Mouse (Mus musculus) embryo, embryonic 11 days (tissue): ENCODE data around the gene Abtb2.

ENCODE experiments used
- DNase-seq: peaks from one replicate; pipeline ENCODE4 v3.0.0-alpha.2; 2015

Abtb2 gene

GRCm38 (mm10) chr2:103694777-103695563 is 128.9 kb downstream of the Abtb2 start:
- DNase-seq = no peak

GRCm38 (mm10) chr2:103696177-103696576 is 130.1 kb downstream of the Abtb2 start:
- no peak for DNase-seq

GRCm38 (mm10) chr2:103700514-103700913 is 134.4 kb downstream of the Abtb2 start:
- peak; percentile 52 for DNase-seq

DNA sequence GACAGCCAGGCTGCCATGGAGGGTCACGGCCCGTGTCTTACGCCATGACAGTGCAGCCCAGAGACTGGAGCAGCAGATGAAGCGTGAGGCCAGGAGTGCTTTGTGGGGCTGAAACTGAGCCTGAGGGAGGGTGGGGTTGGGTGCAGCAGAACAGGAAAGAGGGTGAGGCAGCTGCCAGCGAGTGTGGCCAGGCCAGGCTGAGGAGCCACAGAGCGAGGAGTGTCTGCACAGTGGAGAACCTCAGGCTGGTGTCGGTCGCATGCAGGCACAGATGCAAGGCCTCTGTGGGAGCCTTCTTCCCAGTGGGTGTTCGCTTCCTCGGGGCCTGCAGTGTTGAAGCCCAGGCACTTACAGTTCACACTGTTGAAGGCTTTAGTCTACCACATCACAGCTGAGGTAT is 137.2 kb downstream of the Abtb2 start:
- DNase-seq = no peak

DNA sequence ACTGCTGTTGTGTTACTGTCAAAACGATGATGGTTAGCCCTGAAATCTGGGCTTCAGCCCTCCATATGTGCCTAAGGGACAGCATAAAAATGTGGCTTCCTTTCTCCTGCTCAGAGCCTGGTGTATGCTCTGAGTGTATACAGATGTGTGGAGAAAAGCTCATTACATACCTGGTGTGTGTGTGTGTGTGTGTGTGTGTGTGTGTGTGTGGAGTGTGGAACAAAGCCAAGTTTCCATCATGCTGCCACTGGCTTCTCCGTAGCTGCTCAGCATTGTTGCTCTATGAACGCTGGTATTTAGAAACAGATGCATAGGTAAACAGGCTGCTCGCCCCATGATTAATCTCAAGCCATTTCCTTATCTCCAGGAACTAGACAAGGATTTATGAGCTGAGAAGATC is 137.8 kb downstream of the Abtb2 start:
- no peak for DNase-seq

DNA sequence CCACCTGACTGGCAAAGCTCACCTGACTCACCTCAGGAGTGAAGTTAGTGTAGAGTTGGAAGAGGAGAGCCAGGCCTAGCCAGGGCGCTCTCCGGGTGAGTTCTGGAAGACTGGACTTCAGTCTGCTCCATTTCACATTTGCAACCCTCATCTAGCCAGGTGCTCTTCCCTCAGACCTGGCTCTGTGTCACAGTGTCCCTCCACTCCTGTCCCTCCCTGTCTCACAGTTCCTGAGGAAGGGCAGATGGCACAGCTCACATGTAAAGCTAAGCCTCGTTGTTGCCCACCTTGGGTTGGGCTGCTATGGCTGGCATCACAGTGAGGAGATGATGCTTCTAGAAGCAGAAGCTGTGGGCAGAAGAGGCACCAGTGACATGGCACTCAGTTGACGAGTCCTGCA is 139.7 kb downstream of the Abtb2 start:
- no peak for DNase-seq

- peak; percentile 45 for DNase-seq
These were observed 140.1 kb downstream of the Abtb2 start for GRCm38 (mm10) chr2:103706226-103706625.

GRCm38 (mm10) chr2:103707056-103707776 is 141.1 kb downstream of the Abtb2 start:
- DNase-seq = no peak

- DNase-seq = no peak
These were observed 144.7 kb downstream of the Abtb2 start for GRCm38 (mm10) chr2:103710849-103711248.

DNA sequence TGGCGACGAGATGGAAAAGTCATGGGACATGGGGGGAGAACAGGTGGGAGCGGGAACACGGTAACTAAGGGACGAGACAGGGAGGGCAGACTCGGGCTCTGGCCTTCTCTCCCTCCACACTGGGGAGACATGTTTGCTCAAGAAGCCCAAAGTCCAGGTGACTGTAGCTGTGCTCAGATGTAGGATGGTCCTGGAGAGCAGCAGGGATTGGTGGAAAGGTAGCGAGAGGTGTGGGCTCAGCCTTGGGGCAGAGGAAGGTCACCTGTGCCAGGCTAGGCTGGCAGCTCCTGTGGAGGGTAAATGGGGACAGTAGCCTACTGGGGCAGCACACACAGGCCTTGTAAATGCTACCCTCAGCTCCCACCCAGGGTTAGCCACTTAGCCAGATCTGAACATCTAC is 147.7 kb downstream of the Abtb2 start:
- DNase-seq = no peak

GRCm38 (mm10) chr2:103714412-103714811 is 148.3 kb downstream of the Abtb2 start:
- DNase-seq = no peak

- peak; percentile 81 for DNase-seq
These were observed 152.6 kb downstream of the Abtb2 start for GRCm38 (mm10) chr2:103718594-103719291.

DNA sequence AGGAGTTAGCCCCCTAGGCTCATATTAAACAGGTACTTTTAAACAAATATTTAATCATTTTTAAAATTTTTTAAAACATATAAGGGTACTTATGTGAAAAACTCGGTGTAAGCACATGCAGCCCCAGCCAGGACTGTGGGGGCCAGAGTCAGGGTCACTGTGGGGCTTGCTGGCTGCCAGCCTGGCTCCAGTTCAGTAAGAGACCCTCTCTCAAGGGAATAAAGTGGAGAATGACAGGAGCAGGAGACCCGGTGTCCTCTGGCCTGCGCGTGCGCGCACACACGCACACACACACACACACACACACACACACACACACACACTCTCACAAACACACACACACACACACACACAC is 153.2 kb downstream of the Abtb2 start:
- no peak for DNase-seq

DNA sequence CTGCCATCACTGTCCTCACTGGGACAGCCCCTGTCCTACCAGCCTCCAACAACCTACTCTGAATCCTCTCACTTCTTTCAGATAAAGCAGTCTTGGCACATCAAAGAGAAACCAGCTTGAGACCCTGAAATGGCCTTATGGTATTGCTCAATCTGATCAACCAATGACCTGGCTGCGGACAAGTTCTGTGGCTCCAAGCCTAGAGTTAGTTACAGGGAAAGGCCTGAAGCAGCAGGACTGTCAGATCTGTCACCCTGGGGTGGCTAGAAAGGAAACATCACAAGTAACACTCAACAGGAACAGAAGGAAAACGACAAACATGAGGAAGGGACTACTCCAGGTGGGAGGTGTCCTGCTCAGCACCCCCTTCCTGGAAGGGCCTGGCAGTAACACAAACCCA is 158.4 kb downstream of the Abtb2 start:
- no peak for DNase-seq

DNA sequence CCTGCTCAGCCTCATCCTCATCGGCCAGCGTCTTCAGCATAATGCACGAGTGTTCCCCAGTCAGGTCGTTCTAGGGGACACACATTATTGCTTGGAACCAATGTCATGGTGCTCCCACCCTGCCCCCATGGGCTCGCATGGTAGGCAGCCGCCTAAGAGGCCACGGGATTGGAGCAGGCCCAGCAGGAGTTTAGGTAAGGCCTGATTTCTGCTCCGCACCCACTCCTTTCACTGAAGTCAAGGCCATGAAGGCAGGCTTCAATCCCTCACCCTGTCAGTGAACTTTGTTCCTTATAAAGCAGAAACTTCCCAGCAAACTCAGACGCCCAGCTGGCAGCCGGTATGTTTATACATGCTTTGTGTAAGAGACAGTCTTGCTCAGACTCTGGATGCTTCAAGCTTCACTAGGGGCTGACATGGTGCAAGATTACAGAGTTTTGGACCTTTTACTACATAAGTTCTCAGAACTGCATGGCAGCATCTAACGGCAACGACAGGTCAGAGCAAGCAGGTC is 162.0 kb downstream of the Abtb2 start:
- no peak for DNase-seq

DNA sequence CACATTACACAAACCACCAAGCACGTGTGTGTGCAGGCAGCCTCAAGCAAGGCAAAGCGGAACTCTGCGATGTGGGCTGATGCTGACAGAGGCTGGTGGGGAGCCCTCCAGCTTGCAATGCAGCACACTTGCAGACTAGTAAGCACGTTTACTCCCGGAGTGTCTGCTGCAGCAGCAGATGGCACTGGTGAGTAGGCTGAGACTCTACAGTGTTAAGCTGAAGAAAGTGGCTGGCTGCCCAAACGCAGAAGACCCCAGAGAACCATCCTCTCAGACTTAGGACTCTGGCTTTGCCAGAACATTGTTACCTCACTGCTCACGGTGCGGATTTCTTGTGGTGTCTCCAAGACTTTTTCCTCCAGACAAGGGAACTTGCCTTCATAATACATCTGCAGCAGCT is 164.9 kb downstream of the Abtb2 start:
- DNase-seq = no peak

DNA sequence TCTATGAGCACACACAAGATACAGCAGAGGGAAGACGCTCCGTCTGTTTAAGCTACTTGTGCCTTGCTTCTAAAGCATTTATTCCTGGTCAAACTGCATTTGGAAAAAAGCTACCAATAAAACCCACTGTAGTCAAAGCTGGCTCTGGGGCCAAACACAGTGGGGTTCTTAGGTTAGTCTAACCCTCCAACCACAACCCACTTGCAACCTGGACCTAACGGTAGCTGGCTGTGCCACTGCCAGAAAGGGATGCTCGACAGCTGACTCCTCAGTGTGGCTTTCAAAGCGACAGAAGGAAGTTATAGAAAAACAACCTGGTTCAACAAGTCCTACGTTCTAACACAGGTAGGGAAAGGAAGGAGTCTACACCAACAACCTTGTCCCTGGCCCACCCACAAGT is 165.3 kb downstream of the Abtb2 start:
- DNase-seq = no peak

GRCm38 (mm10) chr2:103742821-103743220 is 176.7 kb downstream of the Abtb2 start:
- no peak for DNase-seq

GRCm38 (mm10) chr2:103743536-103743935 is 177.4 kb downstream of the Abtb2 start:
- DNase-seq = no peak

- peak; percentile 67 for DNase-seq
These were observed 177.9 kb downstream of the Abtb2 start for GRCm38 (mm10) chr2:103743988-103744387.

DNA sequence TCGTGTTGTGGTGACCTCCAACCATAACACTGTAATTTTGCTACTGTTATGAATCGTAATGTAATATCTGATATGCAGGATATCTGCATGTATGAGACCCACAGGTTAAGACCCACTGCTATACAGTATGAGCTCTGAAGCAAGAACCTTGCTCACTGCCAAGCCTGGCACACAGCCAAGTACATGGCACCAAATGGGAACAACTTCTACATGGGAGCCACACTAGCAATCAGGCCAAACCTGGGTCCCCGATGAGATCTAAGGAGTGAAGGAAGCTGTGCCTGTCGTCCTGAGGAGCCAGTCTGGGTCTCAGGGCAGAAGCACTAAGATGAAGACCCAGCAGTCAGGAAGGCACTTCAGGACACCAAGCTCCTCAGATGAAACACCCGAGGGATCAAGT is 179.4 kb downstream of the Abtb2 start:
- no peak for DNase-seq

DNA sequence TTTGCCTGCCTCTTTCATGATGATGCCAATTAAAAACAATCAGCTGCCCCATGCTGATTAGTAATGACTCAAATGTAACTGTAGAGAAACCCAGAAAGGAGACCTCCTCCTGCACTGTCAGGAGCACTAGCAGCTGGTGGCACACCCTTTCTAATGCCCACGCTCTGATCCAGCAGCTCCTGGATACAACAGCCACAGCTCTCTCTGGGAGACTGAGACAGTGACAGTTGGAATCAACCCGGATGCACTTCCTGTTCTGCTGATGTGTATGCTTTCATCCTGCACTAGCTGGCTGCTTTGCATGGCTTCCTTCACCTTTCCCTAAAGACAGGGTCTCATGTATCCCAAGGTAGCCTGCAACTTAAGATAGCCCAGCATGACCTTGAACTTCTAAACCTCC is 180.0 kb downstream of the Abtb2 start:
- DNase-seq = no peak

GRCm38 (mm10) chr2:103746761-103747160 is 180.7 kb downstream of the Abtb2 start:
- DNase-seq = no peak

- no peak for DNase-seq
These were observed 181.8 kb downstream of the Abtb2 start for GRCm38 (mm10) chr2:103747891-103748290.
